Mouse (Mus musculus): ENCODE results near the gene Akap7.

Gene Akap7

GRCm38 (mm10) chr10:25120871-25121554 lies 186.7 kb downstream of the Akap7 start:
- no peak for DNase-seq (ENCODE audit: low spot score)
